Mouse (Mus musculus) spleen, adult 18-20 months (tissue): ENCODE measurements around the gene Gm867.

Experiments
- DNase-seq, 2 experiments: peaks; one replicate each; pipeline ENCODE4 v3.0.0; 2022; ENCODE audit warnings: mixed read lengths in 2 of 2

Gm867 gene

DNA sequence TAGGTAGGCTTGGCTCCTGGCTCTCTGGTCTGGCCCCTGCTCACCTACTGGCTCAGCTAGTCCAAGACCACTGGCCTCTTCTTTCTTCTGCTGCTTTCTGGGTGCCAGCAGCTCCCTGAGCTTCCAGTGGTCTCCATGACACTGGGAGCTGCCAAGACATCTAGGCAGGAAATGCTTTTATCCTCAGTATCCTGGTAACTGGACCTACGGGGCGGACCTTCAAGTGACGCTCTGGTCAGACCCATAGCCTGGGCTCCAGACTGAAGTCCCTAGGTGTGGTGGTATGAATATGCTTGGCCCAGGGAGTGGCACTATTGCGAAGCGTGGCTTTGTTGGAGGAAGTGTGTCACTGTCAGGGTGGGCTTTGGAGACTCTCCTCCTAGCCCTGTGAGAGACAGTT is at the start of gene Gm867:
Gene Gm867, minus strand, starts transcription at position 153 of the 400 bp plus-strand sequence.
- DNase-seq: no peak

- no peak for DNase-seq
Measured at GRCm38 (mm10) chr10:75979432-75979831, 39.0 kb upstream of the Gm867 start.

DNA sequence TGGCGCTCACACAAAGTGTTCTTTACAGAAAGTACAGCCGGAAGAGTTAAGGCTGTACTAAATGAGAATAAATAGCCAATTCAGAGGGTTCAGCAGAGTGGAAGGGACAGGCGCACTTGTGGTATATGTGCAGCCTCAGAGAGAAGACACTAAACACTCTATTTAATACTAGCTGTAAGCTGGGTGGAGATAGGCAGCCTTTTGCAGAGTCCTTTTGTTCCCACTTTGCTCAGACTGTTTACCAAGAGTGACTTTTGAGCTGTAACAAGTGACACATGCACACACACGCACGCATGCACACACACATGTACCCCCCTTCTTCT is 38.3 kb upstream of the Gm867 start:
- no peak for DNase-seq

DNA sequence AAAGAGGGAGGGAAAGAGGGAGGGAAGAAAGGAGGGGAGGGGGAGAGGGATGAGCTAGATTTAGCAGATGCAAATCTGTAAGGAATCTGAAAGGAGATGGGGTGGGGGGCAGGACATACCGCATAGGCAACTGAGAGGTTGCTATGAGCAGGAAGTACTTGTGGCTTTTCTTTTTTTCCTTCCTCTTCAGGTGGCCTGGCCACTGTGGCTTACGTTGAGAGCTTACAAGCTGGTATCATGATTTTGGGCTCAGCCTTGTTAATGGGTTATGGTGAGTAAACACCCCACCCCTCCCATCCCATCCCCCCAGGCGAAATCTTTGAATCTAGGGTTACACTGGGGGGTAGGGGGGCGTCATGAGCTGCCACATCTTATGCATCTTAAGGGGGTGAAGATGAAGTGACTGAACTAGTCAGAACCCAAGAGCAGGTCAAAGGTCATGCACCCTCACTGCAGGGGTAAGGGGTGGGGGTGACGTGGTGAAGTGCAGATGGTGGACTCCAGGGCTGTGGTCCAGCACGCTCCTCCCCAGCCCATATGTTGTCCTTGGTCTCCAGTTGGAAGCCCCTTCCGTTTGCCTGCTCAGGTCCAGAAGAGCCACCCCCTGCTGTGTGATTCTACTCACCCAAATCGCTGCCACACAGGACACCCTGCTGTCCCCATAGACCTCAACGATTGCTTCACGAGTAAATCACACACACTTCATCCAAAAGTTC is 37.8 kb upstream of the Gm867 start:
- no peak for DNase-seq

GRCm38 (mm10) chr10:75975216-75975615 is 34.7 kb upstream of the Gm867 start:
- DNase-seq: peak in 1 of 2 experiments; percentile 24

- DNase-seq: no peak
Measured at GRCm38 (mm10) chr10:75973846-75974245, 33.4 kb upstream of the Gm867 start.

DNA sequence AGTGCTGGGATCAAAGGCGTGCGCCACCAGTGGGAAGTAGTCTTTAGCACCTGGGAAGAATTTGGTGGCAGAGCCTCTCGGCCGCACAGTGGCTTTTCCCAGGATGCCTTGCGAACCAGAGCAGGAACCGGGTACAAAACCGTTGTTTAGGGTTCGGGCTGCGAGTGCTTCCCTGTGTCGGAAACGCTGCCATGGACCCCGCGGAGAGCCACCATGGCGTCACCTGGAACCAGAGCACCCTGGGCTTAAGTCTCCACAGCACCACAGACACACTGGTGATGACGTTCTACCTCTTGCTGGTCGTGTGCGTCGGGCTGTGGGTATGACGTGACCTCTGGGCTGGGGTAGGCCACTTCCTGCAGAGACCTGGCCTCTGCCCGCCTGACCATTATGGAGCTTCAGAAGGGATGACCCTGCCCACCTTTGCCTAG is 13.9 kb upstream of the Gm867 start, which contains the start of gene Gm5134:
Gene Gm5134, plus strand, starts transcription at position 134 of the 431 bp plus-strand sequence.
- DNase-seq: no peak

GRCm38 (mm10) chr10:75951424-75952050 is 11.1 kb upstream of the Gm867 start:
- peak in 1 of 2 experiments; percentile 49 for DNase-seq

GRCm38 (mm10) chr10:75950791-75951210 is 10.3 kb upstream of the Gm867 start:
- peak; percentile 41 to 45 for DNase-seq

DNA sequence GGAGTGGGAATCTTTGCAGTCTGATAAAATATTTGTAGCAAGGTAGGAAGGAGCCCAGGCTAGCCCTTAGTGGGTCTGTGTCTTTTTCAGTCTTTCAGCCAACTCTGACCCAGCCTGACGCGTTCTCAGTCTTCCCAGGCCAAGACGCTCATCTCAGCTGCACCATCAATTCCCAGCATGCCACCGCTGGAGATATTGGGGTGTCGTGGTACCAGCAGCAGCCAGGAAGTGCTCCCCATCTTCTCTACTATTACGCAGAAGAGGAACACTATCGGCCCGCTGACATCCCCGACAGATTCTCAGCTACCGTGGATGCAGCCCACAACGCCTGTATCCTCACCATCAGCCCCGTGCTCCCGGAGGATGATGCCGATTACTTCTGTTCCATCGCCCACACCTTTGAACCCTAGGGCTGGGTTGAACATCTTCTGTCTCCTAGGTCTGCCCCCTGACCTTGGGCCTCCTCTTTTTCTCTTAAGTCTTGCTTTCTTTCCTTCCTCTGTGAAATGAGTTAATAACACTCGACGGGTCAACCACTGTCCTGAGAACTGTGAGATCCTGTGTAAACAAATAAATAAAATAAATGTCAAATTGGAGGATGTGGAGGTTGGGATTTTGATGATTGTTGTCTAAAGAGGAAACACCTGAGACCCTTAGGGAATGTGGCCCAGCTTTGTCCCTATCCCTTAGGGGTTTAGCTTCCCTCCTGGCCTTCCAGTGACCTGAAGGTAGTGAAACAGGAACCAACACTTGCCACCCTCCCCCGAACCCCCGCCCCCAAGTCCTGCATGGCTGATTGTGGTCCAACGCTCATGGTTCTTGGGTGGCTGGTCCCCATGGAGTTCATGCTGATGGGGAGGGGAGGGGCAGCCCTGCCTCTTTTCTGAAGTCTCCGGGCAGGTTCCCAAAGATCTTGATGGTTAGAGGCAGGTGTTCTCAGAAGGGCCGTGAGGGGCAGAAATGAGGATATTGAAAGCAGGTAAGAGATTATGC is 8.9 kb upstream of the Gm867 start:
- peak; percentile 64 to 70 for DNase-seq

DNA sequence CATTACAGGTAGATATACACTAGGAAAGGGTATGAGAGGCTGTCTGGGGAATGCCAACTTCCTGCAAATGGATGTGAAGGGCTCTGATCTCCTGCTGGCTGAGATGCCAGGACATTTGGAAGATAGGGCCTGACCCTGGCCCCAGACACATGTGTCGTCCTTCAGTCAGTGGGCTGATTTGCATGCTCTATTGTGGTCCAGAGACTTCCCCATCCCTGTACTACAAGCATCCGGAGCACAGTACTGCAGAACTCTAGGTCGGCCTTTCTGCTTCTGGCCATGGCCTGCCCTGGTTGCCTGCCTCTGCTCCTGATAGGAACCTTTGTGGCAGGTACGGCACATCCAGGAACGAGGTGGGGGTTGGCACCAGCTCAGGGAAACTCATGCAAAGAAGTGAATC is 7.6 kb upstream of the Gm867 start:
- DNase-seq: peak in 1 of 2 experiments; percentile 36

- DNase-seq: no peak
Measured at GRCm38 (mm10) chr10:75945896-75946295, 5.4 kb upstream of the Gm867 start.

DNA sequence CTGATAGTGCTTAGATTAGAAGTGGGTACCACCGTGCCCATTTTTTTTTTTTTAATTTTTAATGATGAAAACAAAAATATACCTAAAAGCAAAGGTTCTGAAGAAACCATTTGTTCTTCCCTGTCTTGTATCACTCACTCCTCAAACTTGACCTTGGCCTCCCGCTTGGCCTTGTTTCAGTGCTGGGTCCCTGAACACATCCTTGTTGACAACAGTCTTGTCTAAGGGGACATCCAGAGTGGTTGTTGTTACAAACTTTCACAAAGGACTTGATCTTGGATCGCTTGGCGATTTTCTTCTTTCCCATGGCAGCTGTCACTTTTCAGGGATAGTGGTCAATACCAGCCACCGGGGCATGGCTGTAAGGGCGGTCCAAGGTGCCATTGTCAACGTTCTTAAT is 4.7 kb upstream of the Gm867 start:
- no peak for DNase-seq

DNA sequence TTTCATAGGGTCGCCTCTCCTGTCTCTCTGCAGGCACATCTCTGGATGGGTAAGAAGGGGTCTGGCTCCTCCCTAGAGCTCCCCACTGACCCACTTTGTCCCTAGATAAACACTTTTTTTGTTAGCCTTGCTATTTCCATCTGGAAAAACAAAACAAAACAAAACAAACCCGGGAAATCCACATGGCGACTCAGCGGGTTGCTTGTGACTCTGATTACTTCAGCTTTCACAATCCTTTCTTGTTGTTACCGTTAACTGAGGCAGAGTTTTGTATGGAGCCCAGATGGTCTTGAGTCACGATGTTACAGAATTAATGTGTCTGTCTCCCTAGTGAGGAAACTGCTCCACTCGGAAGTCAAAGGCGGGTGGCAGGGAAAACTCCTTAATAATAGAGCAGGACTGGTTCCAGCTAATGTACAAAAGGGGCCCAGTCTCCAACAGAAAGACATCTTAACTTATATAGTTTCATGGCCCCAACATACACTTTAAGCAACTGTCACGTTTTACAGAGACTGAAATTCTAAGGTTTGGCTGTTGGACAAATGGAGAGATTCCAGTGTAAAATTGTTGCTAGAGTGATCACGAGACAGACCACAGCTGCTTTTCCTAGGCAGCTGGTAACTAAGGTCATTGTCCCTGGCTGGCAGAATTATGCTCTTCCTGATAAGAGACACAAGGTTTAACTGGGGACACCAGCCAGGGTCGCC is 3.7 kb upstream of the Gm867 start:
- DNase-seq: no peak

DNA sequence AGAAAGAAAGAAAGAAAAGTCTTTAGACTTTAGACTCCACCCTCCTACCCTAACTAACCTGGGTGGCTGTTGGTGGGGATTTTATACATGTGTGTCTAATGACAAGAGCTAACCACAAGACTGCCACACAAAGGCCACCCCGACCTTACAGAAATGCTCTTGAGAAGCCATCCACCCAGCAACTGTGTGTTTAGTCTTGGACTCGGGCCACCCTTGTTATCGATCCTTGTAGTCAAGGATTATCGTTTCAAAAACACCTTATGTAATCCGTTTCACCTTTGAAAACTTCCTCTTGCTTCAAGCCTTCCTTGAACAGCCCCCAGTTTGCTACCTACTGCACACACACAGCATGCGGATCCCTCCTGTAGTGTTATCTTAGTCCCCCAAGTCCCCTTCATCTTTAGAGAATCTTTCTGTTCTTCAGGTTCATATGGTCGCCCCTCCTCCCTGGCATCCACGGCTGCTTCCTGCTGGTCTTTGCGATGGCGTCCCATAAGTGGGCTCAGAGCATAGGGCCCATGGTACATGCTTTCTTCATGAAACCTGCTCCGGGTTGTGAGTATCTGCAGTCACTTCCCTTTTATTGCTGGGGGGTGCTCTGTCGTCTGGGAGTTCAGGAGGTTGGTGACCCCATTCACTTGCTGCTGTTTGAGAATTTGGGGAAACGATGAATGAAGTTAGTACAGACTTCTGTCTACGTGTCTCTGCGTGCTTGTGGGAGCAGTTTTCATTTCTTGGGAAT is 2.4 kb upstream of the Gm867 start, which contains the start of gene Vpreb3:
Gene Vpreb3, plus strand, starts transcription at position 322 of the 742 bp plus-strand sequence.
- DNase-seq: no peak

GRCm38 (mm10) chr10:75941042-75941824 is 761 bp upstream of the Gm867 start:
- no peak for DNase-seq

GRCm38 (mm10) chr10:75939481-75940234 is 814 bp downstream of the Gm867 start:
- no peak for DNase-seq

GRCm38 (mm10) chr10:75937851-75938643 is 2.4 kb downstream of the Gm867 start:
- peak in 1 of 2 experiments; percentile 27 for DNase-seq
